Mouse (Mus musculus) heart, adult 8-10 months (tissue): ENCODE results near the gene Ctdnep1. TPM values are rescaled to one million over a fixed set of nuclear protein-coding genes. Genes with fewer than 3 reads are reported as not detected.
"Not testable (repeated sequence)": the region's sequence is repeated elsewhere in the genome, so short reads cannot be mapped to it uniquely, and the experiment has no call there.

ENCODE experiments used
- DNase-seq: peaks from one replicate; pipeline ENCODE4 v3.0.0; 2022; ENCODE audit warnings: low spot score
- total RNA-seq, 4 experiments: library from RNA; stranded (reverse); gene quantifications; 2 replicates each; pipeline ENCODE4 v1.2.4; 2022

Ctdnep1 gene
- total RNA-seq, 4 experiments from 2014 or later = 144 to 172 (median 168) TPM

DNA sequence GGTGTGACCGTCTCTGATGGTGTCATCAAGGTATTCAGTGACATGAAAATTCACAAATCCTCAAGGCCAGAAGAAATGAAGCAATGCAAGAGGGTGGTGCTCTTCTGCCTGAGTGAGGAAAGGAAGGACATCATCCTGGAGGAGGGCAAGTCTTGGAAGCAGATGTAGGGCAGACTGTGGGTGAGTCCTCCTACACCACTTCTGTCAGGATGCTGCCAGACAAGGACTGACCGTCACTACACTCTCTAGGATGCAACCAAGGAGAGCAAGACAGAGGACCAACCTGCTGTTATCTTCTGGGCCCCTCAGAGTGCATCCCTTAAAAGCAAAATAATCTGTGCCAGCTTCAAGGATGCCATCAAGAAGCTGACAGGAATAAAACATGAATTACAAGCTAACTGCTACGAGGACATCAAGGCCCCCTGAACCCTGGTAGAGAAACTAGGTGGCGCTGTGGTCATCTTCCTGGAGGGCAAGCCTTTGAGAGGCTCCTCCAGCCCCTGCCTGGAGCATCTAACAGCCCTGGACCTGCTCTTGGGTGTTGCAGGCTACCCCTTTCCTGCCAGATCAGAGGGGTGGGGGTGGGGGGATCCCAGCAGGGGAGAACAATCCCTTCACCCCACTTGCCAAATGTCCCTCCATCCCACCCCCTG is 30.0 kb upstream of the Ctdnep1 start:
- no peak for DNase-seq

DNA sequence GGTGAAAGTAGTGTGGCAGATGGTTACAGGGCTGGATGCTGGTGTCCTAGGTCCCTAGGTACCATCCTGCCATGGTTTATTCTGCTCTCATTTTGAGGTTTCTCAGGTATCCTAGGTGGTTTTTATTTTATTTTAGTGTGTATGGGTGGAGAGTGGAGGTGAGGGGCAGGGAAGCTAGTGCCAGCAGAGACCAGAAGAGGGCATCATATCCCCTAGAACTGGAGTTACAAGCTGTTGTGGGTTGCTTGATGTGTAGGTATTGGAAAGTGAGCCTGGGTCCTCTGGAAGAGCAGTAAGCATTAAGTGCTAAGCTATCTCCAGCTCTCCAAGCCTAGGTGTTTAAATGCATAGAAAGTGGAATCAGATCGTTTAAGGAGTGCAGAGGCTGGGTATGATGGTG is 28.7 kb upstream of the Ctdnep1 start:
- DNase-seq = no peak

DNA sequence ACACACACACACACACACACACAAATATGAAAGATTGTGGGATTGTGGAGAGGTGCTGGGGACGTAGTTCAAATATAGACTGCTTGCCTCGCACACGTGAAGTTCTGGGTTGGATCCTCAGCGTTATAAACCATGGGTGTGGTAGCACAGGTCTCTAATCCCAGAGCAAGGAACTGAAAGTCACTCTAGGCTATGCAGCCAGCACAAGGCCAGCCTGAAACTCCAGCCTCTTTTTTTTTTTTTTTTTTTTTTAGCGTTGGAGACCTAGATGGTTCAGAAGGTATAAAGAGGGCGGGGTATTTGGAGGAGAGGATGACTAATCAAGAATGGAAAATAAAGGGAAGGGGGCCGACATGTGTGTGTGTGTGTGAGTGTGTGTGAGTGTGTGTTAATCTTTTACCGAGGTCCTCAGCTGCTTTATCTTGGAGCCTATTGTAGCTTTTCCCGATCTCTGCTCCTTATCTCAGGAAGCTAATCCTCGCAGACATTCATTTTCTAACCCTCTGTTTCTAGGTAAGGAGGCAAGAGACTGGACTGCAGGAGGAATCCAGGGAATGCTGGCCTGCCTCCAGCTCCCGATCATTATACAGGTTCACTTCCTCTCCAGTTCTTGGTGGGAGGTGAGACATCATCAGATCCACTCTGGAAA is 27.6 kb upstream of the Ctdnep1 start:
- DNase-seq = no peak

DNA sequence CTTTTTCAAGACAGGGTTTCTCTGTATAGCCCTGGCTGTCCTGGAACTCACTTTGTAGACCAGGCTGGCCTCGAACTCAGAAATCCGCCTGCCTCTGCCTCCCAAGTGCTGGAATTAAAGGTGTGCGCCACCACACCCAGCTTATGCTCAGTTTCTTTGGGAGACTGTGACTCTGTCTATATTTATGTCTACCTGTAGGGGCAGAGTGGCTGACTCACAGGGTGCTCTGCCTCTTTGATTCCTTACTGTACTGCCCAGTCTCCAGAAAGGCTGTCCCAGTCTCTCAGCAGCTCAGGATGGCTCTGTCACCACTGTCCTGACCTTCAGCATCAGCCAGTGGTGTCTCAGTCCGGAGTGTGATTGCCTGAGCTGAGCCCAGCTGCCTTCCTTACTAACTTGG is 25.3 kb upstream of the Ctdnep1 start:
- not testable (repeated sequence) for DNase-seq

- DNase-seq = no peak
These were observed 24.7 kb upstream of the Ctdnep1 start for GRCm38 (mm10) chr11:69956218-69956617.

GRCm38 (mm10) chr11:69960616-69961015 is 20.3 kb upstream of the Ctdnep1 start:
- no peak for DNase-seq

- no peak for DNase-seq
These were observed 19.1 kb upstream of the Ctdnep1 start for GRCm38 (mm10) chr11:69961841-69962240.

- DNase-seq = no peak
These were observed 16.2 kb upstream of the Ctdnep1 start, which contains the start of gene Cldn7 for GRCm38 (mm10) chr11:69964650-69965270. TSS of gene Cldn7 (plus strand) at chr11:69964779.

GRCm38 (mm10) chr11:69965271-69966005 is 15.5 kb upstream of the Ctdnep1 start:
- DNase-seq = no peak

DNA sequence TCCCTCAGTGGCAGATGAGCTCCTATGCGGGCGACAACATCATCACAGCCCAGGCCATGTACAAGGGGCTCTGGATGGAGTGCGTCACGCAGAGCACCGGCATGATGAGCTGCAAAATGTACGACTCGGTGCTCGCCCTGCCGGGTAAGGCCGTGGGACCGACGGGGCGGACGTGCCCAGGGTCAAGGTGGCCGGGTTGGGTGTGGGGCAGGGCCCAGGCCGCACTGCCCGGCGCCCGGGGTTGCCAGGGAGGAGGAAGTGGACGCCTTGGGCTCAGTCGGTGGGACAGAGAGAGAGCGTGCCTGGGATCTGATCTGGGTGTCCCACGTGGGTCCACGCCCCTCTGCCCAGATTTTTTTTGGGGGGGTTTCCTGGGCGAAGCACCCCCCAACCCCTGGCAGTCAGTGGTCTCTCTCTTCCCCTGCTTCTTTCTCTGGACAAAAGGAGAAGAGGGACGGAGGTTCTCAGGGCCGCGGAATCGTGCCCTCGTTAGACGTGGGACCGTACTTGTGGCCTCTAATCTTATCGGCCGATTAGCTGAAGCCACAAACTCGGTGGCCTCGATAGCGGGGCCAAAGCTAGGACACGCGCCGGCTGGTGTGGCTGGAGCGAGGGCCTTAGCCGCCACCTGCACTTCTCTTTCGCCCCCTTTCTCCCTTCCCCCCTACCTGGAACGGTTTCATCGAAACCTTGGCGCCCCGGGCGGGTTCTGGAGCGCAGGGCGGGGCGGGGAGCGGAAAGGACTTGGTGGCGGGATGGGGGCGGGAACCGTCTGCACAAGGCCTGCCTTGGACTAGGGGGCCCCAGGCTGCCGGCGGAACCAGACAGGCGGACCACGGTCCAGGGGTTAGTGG is 14.7 kb upstream of the Ctdnep1 start:
- DNase-seq = no peak

- DNase-seq = no peak
These were observed 14.0 kb upstream of the Ctdnep1 start for GRCm38 (mm10) chr11:69966860-69967517.

GRCm38 (mm10) chr11:69968793-69969192 is 12.2 kb upstream of the Ctdnep1 start:
- DNase-seq = no peak

DNA sequence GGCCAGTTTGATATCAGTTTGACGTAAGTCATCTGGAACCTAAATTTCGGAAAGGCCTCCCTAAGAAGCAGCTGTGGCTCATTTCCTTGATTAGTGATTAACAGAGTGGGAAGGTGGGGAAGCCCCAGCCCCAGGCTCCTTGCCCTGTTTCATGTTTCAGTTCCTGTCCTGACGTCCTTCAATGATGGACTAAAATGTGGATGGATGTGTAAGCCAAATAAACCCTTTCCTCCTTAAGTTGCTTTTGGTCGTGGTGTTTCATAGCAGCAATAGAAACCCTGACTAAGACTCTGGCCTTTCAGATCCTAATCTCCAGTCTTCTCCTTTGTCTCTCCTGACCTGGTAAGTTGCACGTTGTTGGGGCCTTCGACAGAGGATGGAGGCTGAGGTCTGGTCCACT is 10.7 kb upstream of the Ctdnep1 start:
- DNase-seq = no peak

DNA sequence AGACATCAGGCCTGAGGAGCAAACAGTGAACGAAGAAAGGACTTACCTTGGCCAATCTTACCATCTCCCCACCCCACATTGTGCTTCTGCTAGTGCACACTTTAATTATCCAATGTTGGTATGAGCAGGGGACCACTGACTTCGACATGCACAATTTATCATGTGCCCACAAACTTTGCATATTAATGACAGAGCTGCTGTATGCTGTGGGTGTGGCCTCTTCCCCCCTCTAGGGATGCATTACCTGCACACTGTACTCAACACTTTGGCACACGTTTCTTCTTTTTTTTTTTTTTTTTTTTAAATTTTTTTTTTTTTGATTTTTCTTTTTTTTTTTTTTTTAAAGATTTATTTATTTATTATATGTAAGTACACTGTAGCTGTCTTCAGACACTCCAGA is 10.2 kb upstream of the Ctdnep1 start:
- DNase-seq = no peak

GRCm38 (mm10) chr11:69974907-69975306 is 6.0 kb upstream of the Ctdnep1 start:
- no peak for DNase-seq

DNA sequence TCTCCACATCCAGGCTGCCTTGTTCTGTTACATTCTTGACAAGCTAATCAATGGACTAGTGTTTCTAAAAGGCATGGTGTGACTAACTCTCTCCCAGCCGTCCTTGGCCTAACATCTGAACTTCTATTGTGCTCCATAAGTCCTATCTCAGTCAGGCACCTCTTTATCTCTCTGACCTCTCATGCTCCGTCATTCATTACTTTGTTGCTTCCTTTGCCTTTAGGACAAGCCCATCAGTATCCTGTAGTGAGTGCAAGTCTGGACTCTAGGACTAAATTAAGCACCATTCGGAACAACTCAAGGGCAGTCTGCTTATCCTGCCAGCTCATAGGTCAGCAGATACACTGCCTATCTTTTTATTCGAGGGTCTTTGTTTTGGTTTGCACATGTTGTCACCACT is 4.7 kb upstream of the Ctdnep1 start:
- no peak for DNase-seq

DNA sequence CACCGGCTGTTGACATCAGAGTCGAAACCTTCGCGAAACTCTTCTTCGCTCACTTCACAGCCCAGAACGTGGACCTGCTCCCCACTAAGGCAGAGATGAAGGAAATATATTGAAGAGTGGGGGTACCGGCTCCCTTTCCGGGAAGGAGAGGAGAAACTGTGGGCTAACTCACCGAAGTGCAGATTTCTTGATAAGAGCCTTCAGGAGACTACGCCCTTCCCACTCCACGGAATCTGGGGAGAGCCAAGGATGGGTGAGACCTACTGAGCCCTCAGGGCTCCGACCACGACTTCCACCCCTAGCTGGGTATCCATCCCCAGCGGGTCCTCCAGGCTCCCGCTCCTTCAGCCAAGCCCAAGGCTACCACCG is 1.1 kb upstream of the Ctdnep1 start:
- no peak for DNase-seq

GRCm38 (mm10) chr11:69980196-69981140 is 488 bp upstream of the Ctdnep1 start:
- DNase-seq = peak; percentile 99

GRCm38 (mm10) chr11:69982225-69982624 is 1.3 kb downstream of the Ctdnep1 start, which contains the start of gene Elp5:
TSS of gene Elp5 (minus strand) at chr11:69982517.
- DNase-seq = no peak

DNA sequence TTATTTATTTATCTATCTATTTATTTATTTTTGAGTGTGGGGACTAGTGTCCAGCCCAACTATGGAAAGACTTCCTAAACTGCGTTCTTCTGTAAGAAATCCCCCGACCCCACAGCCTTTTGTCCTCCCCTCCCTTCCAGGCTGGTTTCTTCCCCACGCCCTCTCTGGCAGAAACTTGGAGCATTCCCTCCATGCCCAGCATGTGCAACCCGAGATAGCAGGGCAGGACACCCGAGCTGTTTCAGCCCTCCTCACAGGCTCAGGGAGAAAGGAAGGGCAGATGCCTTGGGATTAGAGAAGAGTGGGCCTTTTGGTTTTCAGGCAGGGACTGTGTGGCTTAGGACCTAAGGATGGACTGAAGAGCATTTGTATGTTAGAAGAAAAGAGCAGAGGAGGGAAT is 1.9 kb downstream of the Ctdnep1 start:
- DNase-seq = peak; percentile 32
